Mouse (Mus musculus): ENCODE results near the gene Cptp. TPM values are rescaled to one million over a fixed set of nuclear protein-coding genes. Genes with fewer than 3 reads are reported as not detected.

Cptp gene
- polyA plus RNA-seq, 1 experiment = 5.9 TPM

DNA sequence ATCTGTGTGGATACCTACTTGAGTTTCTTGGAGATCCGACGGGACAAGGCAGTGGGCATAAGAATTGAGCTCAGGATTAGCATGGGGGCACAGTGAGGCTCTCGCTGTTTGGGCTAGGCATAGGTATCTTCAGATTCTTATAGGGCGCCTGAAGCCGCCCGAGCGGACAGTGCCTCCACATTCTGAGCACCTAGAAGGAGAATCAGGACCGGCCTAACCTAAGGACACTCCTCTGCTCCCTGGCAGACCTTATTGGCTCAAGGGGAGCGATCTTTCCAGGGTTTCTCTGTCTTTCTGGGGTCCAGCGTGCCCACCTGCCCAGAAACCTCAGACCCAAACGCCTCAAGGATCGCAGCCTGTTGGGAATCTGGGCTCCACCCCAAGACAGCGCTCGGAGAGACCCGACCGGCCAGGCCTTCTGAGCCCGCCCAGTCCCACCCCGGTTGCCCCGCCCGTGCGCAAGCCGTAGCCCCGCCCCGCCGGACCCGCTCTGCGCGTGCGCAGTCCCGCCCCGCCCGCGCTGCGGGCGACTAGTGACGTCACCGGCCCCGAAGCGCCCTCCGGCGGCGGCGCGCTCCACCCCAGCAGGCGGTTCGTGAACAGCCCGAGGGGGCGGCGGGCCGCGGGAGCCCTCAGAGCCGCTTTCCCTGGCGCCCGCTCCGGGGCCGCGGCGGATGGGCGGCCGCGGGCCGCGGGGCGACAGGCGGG, 22.2 kb downstream of the Cptp start, which contains the start of gene Dvl1:
Gene Dvl1, plus strand, starts transcription at position 532 of the 708 bp plus-strand sequence.
- Histone ChIP-seq H3K4me3 (replicated peaks; ENCODE audit: control insufficient read depth, low read depth, low read length) (peak within 1 kb of the TSS; percentile 98), H3K4me1 (ENCODE audit: control insufficient read depth, insufficient read depth, low read length) (peaks cover 3% of the 10 kb centered on the region), H3K27ac (ENCODE audit: control insufficient read depth, insufficient read depth, low read depth, low read length, poor library complexity) (peak within 1 kb of the TSS; percentile 69)
- peak; percentile 30; the same call in 1 of the 2 replicates for TF ChIP-seq POLR2A (IDR thresholded peaks at IDR 0.05; ENCODE audit: borderline replicate concordance, control insufficient read depth, low read depth, low read length)
- peak; percentile 38; the same call in 1 of the 2 replicates for TF ChIP-seq CTCF (IDR thresholded peaks at IDR 0.05; ENCODE audit: control insufficient read depth, insufficient read depth, low read length)
- 4% methylated on average over 62 of the region's 65 CpGs for WGBS

DNA sequence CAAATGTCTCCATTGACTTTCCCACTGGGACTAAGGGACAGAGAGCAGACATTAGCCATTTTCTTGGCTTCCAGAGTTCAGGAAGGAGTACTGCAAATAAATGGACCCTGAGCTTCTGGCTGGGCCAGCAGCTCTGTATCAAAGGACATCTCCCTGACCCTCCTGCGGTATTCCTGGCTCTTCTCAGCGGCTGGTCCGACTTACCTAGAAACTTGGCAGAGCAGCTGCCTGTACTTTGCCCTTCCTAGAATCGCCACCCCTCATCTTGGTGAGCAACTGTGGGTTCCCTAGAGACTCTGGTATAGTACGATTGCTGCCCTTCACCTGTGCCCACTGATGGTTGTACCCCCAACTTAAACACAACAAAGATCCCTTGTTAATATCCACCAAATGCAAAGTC, 26.0 kb downstream of the Cptp start:
- WGBS = 87% methylated on average over 5 of the region's 5 CpGs
- Histone ChIP-seq H3K27ac (ENCODE audit: control insufficient read depth, insufficient read depth, low read depth, low read length, poor library complexity) (no peak overlapping the region), H3K4me3 (replicated peaks; ENCODE audit: control insufficient read depth, low read depth, low read length) (no peak overlapping the region), H3K4me1 (ENCODE audit: control insufficient read depth, insufficient read depth, low read length) (no peaks in the 10 kb centered on the region; the same call in 1 of the 2 replicates)
- no peak for TF ChIP-seq POLR2A (IDR thresholded peaks at IDR 0.05; ENCODE audit: borderline replicate concordance, control insufficient read depth, low read depth, low read length)

DNA sequence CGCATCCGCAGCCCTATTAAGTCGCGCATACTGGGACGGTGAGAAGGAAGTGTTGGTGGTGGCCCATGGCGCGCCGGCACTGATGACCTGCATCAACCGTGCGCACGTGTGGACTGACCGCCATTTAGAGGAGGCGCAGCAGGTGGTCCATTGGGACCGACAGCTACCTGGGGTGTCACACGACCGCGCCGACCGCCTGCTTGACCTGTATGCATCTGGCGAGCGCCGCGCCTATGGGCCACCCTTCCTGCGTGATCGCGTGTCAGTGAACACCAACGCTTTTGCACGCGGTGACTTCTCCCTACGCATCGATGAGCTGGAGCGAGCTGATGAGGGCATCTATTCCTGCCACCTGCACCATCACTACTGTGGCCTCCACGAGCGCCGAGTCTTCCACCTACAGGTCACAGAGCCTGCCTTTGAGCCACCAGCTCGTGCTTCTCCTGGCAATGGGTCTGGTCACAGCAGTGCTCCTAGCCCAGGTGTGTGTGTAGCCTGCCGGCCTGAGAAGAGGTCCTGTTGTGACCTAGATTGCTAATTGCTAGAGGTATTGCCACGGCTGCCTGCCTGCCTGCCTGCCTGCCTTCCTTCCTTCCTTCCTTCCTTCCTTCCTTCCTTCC, 27.5 kb downstream of the Cptp start:
- Histone ChIP-seq H3K4me3 (replicated peaks; ENCODE audit: control insufficient read depth, low read depth, low read length) (no peak overlapping the region), H3K27ac (ENCODE audit: control insufficient read depth, insufficient read depth, low read depth, low read length, poor library complexity) (no peak overlapping the region), H3K4me1 (ENCODE audit: control insufficient read depth, insufficient read depth, low read length) (peaks cover 1% of the 10 kb centered on the region; the same call in 1 of the 2 replicates)
- no peak for TF ChIP-seq CTCF (IDR thresholded peaks at IDR 0.05; ENCODE audit: control insufficient read depth, insufficient read depth, low read length)
- no peak for TF ChIP-seq POLR2A (IDR thresholded peaks at IDR 0.05; ENCODE audit: borderline replicate concordance, control insufficient read depth, low read depth, low read length)
- 60% methylated on average over 38 of the region's 38 CpGs for WGBS

DNA sequence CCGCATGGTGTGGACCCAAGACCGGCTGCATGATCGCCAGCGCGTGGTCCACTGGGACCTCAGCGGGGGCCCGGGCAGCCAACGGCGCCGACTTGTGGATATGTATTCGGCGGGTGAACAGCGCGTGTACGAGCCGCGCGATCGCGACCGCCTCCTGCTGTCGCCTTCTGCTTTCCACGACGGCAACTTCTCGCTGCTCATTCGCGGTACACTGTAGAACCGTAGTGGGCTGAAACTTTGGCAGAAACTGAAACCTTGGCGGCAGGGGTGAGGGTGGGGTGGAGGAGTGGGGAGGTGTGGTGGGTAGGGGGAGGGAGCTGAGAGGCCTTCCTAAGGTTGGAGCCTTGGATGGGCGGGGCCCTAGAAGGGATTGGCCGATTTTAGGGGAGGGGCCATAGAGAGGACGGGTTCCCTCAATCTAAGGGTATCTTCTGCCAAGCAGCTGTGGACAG, 28.2 kb downstream of the Cptp start:
- TF ChIP-seq POLR2A (IDR thresholded peaks at IDR 0.05; ENCODE audit: borderline replicate concordance, control insufficient read depth, low read depth, low read length) (peak; percentile 41; the same call in 1 of the 2 replicates), CTCF (IDR thresholded peaks at IDR 0.05; ENCODE audit: control insufficient read depth, insufficient read depth, low read length) (peak; percentile 45; the same call in 1 of the 2 replicates)
- H3K27ac ChIP-seq (ENCODE audit: control insufficient read depth, insufficient read depth, low read depth, low read length, poor library complexity) = peak overlapping the region; percentile 3; the same call in 1 of the 2 replicates

DNA sequence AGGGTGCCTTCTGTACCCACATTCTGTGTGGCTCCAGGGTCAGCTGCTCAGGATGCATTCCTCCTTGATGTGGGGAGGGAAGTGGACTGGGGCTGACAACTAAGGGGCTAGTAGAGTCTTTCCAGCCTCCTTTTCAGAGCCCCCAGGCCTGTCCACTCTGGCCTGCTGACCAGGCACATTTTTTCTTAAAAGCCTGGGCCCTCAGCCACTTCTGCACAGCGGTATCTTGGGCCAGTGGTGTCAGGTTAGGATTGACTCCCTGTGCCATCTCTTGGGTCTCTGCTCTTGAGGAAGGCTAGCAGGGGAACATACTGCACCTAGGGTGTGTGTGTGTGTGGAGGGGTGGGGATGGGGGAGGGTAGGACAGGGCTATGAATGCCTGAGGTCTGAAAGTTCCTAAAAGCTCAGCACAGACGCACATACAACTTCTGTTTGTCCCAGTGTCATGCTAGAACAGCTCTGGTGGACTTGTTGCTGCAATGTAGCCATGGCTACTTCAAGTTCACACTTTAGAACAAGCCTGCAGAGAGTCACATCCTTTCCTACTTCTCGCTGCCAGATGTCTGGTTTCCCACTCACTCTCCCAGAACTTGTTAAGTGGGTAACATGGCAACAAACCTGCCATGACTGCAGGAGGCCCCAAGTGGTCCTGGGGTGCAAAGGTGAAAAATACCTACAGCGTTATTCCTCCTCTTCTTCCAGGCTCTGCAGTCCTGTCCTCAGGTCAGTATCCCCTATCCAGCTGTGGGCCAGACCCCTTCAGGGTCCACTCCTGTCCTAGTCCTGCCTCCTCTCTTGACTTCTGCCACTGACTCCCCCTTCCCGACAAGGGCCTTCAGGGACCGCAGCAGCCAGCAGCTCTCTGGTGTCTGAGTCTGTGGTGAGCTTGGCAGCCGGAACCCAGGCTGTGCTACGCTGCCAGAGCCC, 28.9 kb downstream of the Cptp start:
- TF ChIP-seq CTCF (IDR thresholded peaks at IDR 0.05; ENCODE audit: control insufficient read depth, insufficient read depth, low read length) (no peak), POLR2A (IDR thresholded peaks at IDR 0.05; ENCODE audit: borderline replicate concordance, control insufficient read depth, low read depth, low read length) (no peak)
- WGBS = 21% methylated on average over 8 of the region's 8 CpGs
- peak overlapping the region; percentile 57 for H3K4me3 ChIP-seq (replicated peaks; ENCODE audit: control insufficient read depth, low read depth, low read length)
- H3K4me1 ChIP-seq (ENCODE audit: control insufficient read depth, insufficient read depth, low read length) = peaks cover 1% of the 10 kb centered on the region; the same call in 1 of the 2 replicates
- H3K27ac ChIP-seq (ENCODE audit: control insufficient read depth, insufficient read depth, low read depth, low read length, poor library complexity) = peak overlapping the region; percentile 3; the same call in 1 of the 2 replicates

More for the DNA sequence above, 28.2 kb downstream of the Cptp start:
- WGBS = under 1% methylated on average over 32 of the region's 32 CpGs
- peak overlapping the region; percentile 57 for H3K4me3 ChIP-seq (replicated peaks; ENCODE audit: control insufficient read depth, low read depth, low read length)
- peaks cover 1% of the 10 kb centered on the region; the same call in 1 of the 2 replicates for H3K4me1 ChIP-seq (ENCODE audit: control insufficient read depth, insufficient read depth, low read length)

DNA sequence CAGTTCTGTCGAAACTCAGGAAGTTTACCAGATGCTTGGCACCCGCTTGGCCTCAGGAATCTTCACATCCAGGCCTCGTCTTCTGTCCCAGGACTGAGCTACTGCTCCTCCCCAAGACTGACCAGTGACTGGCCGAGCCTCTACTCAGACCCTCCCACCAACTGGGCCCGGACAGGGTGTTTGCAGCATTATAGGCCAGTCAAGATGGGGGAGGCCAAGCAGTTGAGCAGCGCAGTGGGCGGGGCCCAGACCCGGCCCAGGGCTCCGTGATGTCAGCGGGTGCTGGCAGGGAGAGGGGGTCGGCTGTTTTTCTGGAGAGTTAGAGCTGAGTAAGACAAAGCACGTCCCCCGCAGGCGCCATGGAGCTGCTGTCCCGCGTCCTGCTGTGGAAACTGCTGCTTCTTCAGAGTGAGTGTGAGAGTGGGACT, 29.7 kb downstream of the Cptp start, which contains the start of gene Mxra8:
Gene Mxra8, plus strand, starts transcription at position 198 of the 428 bp plus-strand sequence.
- no peak for TF ChIP-seq POLR2A (IDR thresholded peaks at IDR 0.05; ENCODE audit: borderline replicate concordance, control insufficient read depth, low read depth, low read length)
- TF ChIP-seq CTCF (IDR thresholded peaks at IDR 0.05; ENCODE audit: control insufficient read depth, insufficient read depth, low read length) = no peak
- H3K27ac ChIP-seq (ENCODE audit: control insufficient read depth, insufficient read depth, low read depth, low read length, poor library complexity) = no peak within 1 kb of the TSS
- WGBS = 65% methylated on average over 16 of the region's 16 CpGs
- H3K4me3 ChIP-seq (replicated peaks; ENCODE audit: control insufficient read depth, low read depth, low read length) = no peak within 1 kb of the TSS
- peaks cover 1% of the 10 kb centered on the region; the same call in 1 of the 2 replicates for H3K4me1 ChIP-seq (ENCODE audit: control insufficient read depth, insufficient read depth, low read length)

DNA sequence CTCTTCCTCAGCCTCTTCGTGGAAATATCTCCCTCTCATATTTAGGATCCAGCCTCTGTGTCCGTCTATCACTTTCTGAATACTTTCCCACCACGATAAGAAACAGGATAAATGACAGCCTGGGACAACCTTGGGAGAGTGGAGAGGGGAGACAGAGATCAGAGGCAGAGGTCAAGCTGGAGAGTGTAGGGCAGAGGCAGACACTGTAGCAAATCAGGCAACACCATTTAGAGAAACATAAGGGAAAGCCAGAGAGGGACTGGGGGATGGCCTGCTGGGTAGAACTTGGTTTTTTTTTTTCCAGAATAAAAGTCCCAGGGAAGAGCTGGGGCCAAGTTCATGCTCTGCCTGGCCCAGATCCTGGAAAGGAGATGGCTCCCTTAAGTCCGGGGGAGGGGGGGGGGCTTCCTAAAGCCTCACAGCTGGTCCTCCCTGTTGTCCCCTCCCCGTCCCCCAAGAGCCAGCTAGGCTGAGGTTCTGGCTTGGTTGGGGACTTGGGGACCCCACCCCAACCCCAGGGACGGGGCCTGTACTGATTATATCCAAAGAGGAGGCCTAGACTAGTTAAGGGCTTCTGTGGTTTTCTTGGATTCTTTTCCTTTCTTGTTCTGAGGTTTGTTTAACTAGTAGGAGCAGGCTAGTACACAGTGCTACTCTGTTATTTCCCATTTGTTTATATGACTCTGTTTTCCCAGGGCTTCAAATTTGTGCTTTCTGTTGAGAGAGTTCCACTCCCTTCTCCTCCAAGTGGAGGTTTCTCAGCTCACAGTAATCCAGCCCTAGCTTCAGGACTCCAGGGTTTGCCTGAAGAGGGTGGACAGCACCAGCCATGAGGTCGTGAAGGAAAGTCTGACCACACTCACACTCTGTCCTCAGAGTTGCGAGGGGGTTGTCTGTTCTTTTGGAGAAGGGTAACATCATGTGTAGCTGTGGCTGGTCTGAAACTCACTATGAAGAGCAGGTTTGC, 30.8 kb downstream of the Cptp start:
- peaks cover 1% of the 10 kb centered on the region; the same call in 1 of the 2 replicates for H3K4me1 ChIP-seq (ENCODE audit: control insufficient read depth, insufficient read depth, low read length)
- WGBS = 55% methylated on average over 8 of the region's 8 CpGs
- H3K27ac ChIP-seq (ENCODE audit: control insufficient read depth, insufficient read depth, low read depth, low read length, poor library complexity) = no peak overlapping the region
- TF ChIP-seq POLR2A (IDR thresholded peaks at IDR 0.05; ENCODE audit: borderline replicate concordance, control insufficient read depth, low read depth, low read length) (no peak), CTCF (IDR thresholded peaks at IDR 0.05; ENCODE audit: control insufficient read depth, insufficient read depth, low read length) (no peak)
- no peak overlapping the region for H3K4me3 ChIP-seq (replicated peaks; ENCODE audit: control insufficient read depth, low read depth, low read length)

Measured in bone marrow, adult 2 months (tissue).